Mouse (Mus musculus) ES-Bruce4 (cell line): ENCODE results near the gene Crygn. TPM values are rescaled to one million over a fixed set of nuclear protein-coding genes. Genes with fewer than 3 reads are reported as not detected.
A peak's percentile ranks its signal among the peaks of the same experiment; 100 is the strongest.

Experiments used
- H3K27ac ChIP-seq: 2 replicates; pipeline ENCODE4 v1.5.1; 2012; ENCODE audit warnings: low read length, inconsistent platforms; ENCODE audit not compliant: insufficient read depth
- H3K27me3 ChIP-seq: 2 replicates; pipeline ENCODE4 v1.6.1; 2012; ENCODE audit warnings: mild to moderate bottlenecking, low read length, inconsistent platforms; ENCODE audit not compliant: control insufficient read depth, poor library complexity, insufficient read depth, severe bottlenecking
- H3K36me3 ChIP-seq: 2 replicates; pipeline ENCODE4 v1.6.1; 2012; ENCODE audit warnings: inconsistent platforms, mild to moderate bottlenecking, low read length, moderate library complexity; ENCODE audit not compliant: control insufficient read depth, poor library complexity, insufficient read depth, severe bottlenecking
- H3K4me1 ChIP-seq: one replicate; pipeline ENCODE4 v1.8.1; 2011; ENCODE audit warnings: low read length; ENCODE audit not compliant: control insufficient read depth, insufficient read depth
- H3K4me3 ChIP-seq: 2 replicates; pipeline ENCODE4 v1.5.1; 2011; ENCODE audit warnings: low read depth, mild to moderate bottlenecking, low read length
- H3K9ac ChIP-seq: 2 replicates; pipeline ENCODE4 v1.6.1; 2012; ENCODE audit warnings: low read depth, mild to moderate bottlenecking, inconsistent platforms; ENCODE audit not compliant: poor library complexity, severe bottlenecking
- H3K9me3 ChIP-seq: replicated peaks from 2 replicates; pipeline ENCODE4 v1.6.1; 2012; ENCODE audit warnings: mild to moderate bottlenecking, low read length, inconsistent platforms; ENCODE audit not compliant: control insufficient read depth, poor library complexity, insufficient read depth, severe bottlenecking
- CTCF ChIP-seq: IDR thresholded peaks from one replicate; pipeline ENCODE4 v1.8.1; 2011; ENCODE audit warnings: low read depth, low read length
- EP300 ChIP-seq: IDR thresholded peaks from 2 replicates; pipeline ENCODE4 v1.6.1; 2011; ENCODE audit warnings: low read depth, low read length; ENCODE audit not compliant: insufficient read depth
- POLR2A ChIP-seq: IDR thresholded peaks from one replicate; pipeline ENCODE4 v1.8.1; 2011; ENCODE audit warnings: low read length; ENCODE audit not compliant: insufficient read depth
- polyA plus RNA-seq: library from polyadenylated mRNA; stranded (reverse); fragments of >200 nt; gene quantifications from 2 replicates; pipeline ENCODE4 v1.2.4, GENCODE M21; 2011; ENCODE audit warnings: low read depth; ENCODE audit not compliant: missing spikeins, insufficient read depth, insufficient read length

Gene Crygn
- polyA plus RNA-seq, 1 experiment = not detected

- no peaks in the 10 kb centered on the region for H3K27me3 ChIP-seq
- TF ChIP-seq CTCF (no peak), POLR2A (peak; percentile 22), EP300 (peak; percentile 88)
- peak overlapping the region; percentile 89 for H3K4me3 ChIP-seq
- no peaks in the 10 kb centered on the region for H3K9me3 ChIP-seq
- H3K4me1 ChIP-seq = peaks cover 5% of the 10 kb centered on the region
- peak overlapping the region; percentile 92 for H3K9ac ChIP-seq
- peak overlapping the region; percentile 86 for H3K27ac ChIP-seq
- H3K36me3 ChIP-seq = no peaks in the 10 kb centered on the region
These were observed 6.3 kb downstream of the Crygn start for GRCm38 (mm10) chr5:24751305-24752174.

GRCm38 (mm10) chr5:24750321-24751304 lies 7.2 kb downstream of the Crygn start:
- Histone ChIP-seq H3K9me3 (no peaks in the 10 kb centered on the region), H3K4me1 (peaks cover 5% of the 10 kb centered on the region), H3K27me3 (no peaks in the 10 kb centered on the region), H3K9ac (peak overlapping the region; percentile 92), H3K36me3 (no peaks in the 10 kb centered on the region), H3K4me3 (peak overlapping the region; percentile 89), H3K27ac (peak overlapping the region; percentile 91)
- TF ChIP-seq CTCF = peak; percentile 71
- peak; percentile 53 for TF ChIP-seq POLR2A
- TF ChIP-seq EP300 = peak; percentile 48; the same call in 1 of the 2 replicates

- H3K27me3 ChIP-seq = no peaks in the 10 kb centered on the region
- H3K4me1 ChIP-seq = peaks cover 5% of the 10 kb centered on the region
- peak overlapping the region; percentile 92 for H3K9ac ChIP-seq
- peak overlapping the region; percentile 66 for H3K4me3 ChIP-seq
- peak overlapping the region; percentile 85 for H3K27ac ChIP-seq
- no peaks in the 10 kb centered on the region for H3K9me3 ChIP-seq
- no peaks in the 10 kb centered on the region for H3K36me3 ChIP-seq
- TF ChIP-seq EP300 = no peak
- TF ChIP-seq CTCF = no peak
- TF ChIP-seq POLR2A = no peak
These were observed 8.1 kb downstream of the Crygn start for GRCm38 (mm10) chr5:24749731-24750130.

GRCm38 (mm10) chr5:24747533-24747932 lies 10.3 kb downstream of the Crygn start:
- H3K36me3 ChIP-seq = no peaks in the 10 kb centered on the region
- H3K4me1 ChIP-seq = peaks cover 5% of the 10 kb centered on the region
- no peak overlapping the region for H3K9ac ChIP-seq
- H3K27ac ChIP-seq = peak overlapping the region; percentile 1; the same call in 1 of the 2 replicates
- H3K27me3 ChIP-seq = no peaks in the 10 kb centered on the region
- H3K9me3 ChIP-seq = no peaks in the 10 kb centered on the region
- no peak overlapping the region for H3K4me3 ChIP-seq
- no peak for TF ChIP-seq CTCF
- TF ChIP-seq EP300 = no peak
- no peak for TF ChIP-seq POLR2A

- TF ChIP-seq CTCF (no peak), EP300 (no peak), POLR2A (no peak)
- no peak overlapping the region for H3K9ac ChIP-seq
- no peak overlapping the region for H3K27ac ChIP-seq
- no peaks in the 10 kb centered on the region for H3K27me3 ChIP-seq
- H3K4me1 ChIP-seq = peaks cover 5% of the 10 kb centered on the region
- H3K9me3 ChIP-seq = no peaks in the 10 kb centered on the region
- no peak overlapping the region for H3K4me3 ChIP-seq
- no peaks in the 10 kb centered on the region for H3K36me3 ChIP-seq
These were observed 13.9 kb downstream of the Crygn start for GRCm38 (mm10) chr5:24743956-24744355.
